Mouse (Mus musculus) lung, adult 2 months (tissue): ENCODE measurements around the gene Kcnt2.

Experiments used
- CTCF ChIP-seq: fragments of 200-500 bp; IDR thresholded peaks from 2 replicates; pipeline ENCODE4 v1.5.1; 2011; ENCODE audit warnings: mild to moderate bottlenecking, low read length, control low read depth; ENCODE audit not compliant: insufficient read depth
- POLR2A ChIP-seq: fragments of 200-500 bp; IDR thresholded peaks from 2 replicates; pipeline ENCODE4 v1.6.1; 2011; ENCODE audit warnings: low read depth, mild to moderate bottlenecking, control low read depth, low read length, borderline replicate concordance; ENCODE audit errors: extremely low read depth

DNA sequence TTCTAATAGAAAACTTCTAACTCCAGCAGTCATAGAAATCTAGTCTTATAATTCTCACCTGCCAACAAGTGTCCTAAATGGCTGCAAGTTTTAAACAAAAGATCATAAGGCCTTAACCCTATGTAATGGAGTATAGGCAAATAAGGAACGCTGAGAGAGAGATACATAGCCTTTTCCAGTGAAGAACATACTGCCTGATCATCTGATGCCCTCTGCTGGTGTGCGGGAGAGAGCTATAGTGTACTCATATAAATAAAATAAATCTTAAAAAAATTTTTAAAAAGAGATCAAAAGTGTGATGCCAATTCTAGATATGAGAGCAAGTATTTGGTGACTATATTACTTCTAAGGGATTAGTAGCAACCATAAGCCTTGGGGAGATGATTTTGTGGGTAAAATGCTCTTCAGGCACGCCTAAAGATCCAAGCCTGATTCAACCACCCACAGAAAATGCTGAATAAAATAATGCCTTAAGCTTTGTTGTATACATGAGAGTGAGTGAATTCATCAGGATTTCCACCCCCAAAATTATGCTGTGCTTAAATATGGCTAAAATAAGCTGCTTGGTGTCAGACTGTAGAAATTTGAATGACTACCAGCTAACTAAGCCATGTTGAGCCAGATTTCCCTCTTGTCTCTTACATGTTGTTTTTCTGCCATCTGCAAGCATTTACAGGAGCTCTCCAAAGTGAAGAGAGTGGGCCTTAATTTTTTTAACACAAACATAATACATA is 413.8 kb downstream of the Kcnt2 start:
- no peak for TF ChIP-seq CTCF
- TF ChIP-seq POLR2A = no peak
